Mouse (Mus musculus): Measurements from ENCODE around the gene Ubap2l. TPM values are rescaled to one million over a fixed set of nuclear protein-coding genes. Genes with fewer than 3 reads are reported as not detected.
A peak's percentile ranks its signal among the peaks of the same experiment; 100 is the strongest.

Gene Ubap2l
- polyA plus RNA-seq, 1 experiment = 11.4 TPM

- no peak overlapping the region for H3K4me3 ChIP-seq (replicated peaks)
- no peaks in the 10 kb centered on the region for H3K9me3 ChIP-seq (ENCODE audit: control insufficient read depth, low read length)
- H3K27me3 ChIP-seq (ENCODE audit: control insufficient read depth) = peaks cover 49% of the 10 kb centered on the region
- peaks cover 8% of the 10 kb centered on the region for H3K4me1 ChIP-seq (ENCODE audit: control insufficient read depth)
- H3K36me3 ChIP-seq (ENCODE audit: control insufficient read depth) = no peaks in the 10 kb centered on the region
- TF ChIP-seq GATA1 (IDR thresholded peaks at IDR 0.05; ENCODE audit: low read length) = no peak
- no peak for TF ChIP-seq TAL1 (IDR thresholded peaks at IDR 0.05; ENCODE audit: low read length)
Measured at GRCm38 (mm10) chr3:89965557-89965956, 86.9 kb downstream of the Ubap2l start.

DNA sequence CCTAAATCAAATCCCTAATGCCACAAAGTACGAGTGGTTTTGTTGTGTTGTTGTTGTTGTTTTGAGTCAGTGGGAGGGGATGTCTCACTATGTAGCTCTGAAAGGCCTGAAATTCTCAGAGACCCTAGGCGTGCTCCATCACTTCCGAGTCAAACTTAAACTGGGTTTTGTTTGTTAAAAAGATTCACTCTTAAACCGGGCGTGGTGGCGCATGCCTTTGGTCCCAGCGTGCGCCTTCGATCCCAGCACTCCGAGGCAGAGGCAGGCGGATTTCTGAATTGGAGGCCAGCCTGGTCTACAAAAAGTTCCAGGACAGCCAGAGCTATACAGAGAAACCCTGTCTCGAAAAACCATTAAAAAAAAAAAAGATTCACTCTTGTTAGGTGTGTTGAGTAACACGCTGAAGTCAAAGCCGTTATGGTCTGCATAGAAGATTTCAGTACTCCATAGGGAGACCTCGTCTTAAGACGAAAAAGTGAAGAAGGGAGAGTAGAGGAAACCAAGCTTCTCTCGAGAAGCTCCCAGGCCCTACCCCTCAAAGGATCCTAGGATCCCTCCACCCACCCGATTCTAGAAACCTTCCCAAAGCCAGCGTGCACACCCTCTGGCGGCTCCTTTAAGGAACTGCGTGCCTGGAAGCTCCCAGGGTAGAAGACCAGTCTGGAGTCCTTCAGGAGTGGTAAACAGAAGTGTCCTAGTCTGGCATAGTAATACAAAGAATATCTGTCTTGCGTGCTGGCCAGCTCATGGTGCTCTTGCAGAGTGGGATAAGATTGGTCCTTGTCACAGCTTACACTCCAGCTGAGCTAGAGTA, 88.3 kb downstream of the Ubap2l start:
- no peak for TF ChIP-seq GATA1 (IDR thresholded peaks at IDR 0.05; ENCODE audit: low read length)
- TF ChIP-seq TAL1 (IDR thresholded peaks at IDR 0.05; ENCODE audit: low read length) = no peak
- Histone ChIP-seq H3K9me3 (ENCODE audit: control insufficient read depth, low read length) (no peaks in the 10 kb centered on the region), H3K36me3 (ENCODE audit: control insufficient read depth) (no peaks in the 10 kb centered on the region), H3K4me3 (replicated peaks) (peak overlapping the region; percentile 46), H3K4me1 (ENCODE audit: control insufficient read depth) (peaks cover 14% of the 10 kb centered on the region), H3K27me3 (ENCODE audit: control insufficient read depth) (peaks cover 64% of the 10 kb centered on the region)

- peaks cover 66% of the 10 kb centered on the region for H3K27me3 ChIP-seq (ENCODE audit: control insufficient read depth)
Measured at GRCm38 (mm10) chr3:89963221-89963763, 89.1 kb downstream of the Ubap2l start, which contains the start of gene Atp8b2. TSS of gene Atp8b2 (minus strand) at chr3:89963508.

DNA sequence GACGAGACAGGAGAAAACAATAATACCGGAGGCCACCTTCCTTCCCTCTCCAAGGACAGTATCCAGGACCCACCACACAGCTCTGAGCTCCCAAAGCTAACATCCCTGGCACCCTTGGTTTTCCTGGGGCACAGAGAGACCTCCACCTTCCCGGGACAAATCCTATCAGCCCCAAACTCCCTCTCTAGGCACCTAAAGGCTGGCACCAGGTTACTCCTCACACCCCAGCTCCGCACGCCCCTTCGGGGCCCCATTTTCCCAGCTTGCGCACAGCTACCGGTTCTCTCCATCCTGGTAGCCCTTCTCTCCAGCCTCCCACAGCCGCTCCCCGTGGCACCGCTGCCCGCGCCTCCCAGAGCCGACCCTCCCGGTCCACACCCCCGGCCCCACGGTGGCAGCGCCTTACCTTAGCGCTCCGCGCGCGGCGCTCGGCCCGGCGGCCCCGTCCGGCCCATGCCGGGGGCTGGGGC, 89.6 kb downstream of the Ubap2l start:
- TF ChIP-seq GATA1 (IDR thresholded peaks at IDR 0.05; ENCODE audit: low read length) (no peak), TAL1 (IDR thresholded peaks at IDR 0.05; ENCODE audit: low read length) (no peak)
- Histone ChIP-seq H3K36me3 (ENCODE audit: control insufficient read depth) (no peaks in the 10 kb centered on the region; the same call in 1 of the 2 replicates), H3K27me3 (ENCODE audit: control insufficient read depth) (peaks cover 66% of the 10 kb centered on the region), H3K9me3 (ENCODE audit: control insufficient read depth, low read length) (no peaks in the 10 kb centered on the region), H3K4me1 (ENCODE audit: control insufficient read depth) (peaks cover 14% of the 10 kb centered on the region), H3K4me3 (replicated peaks) (peak overlapping the region; percentile 46)

More at GRCm38 (mm10) chr3:89963221-89963763, 89.1 kb downstream of the Ubap2l start, which contains the start of gene Atp8b2:
- peaks cover 14% of the 10 kb centered on the region for H3K4me1 ChIP-seq (ENCODE audit: control insufficient read depth)
- H3K9me3 ChIP-seq (ENCODE audit: control insufficient read depth, low read length) = no peaks in the 10 kb centered on the region
- no peaks in the 10 kb centered on the region; the same call in 1 of the 2 replicates for H3K36me3 ChIP-seq (ENCODE audit: control insufficient read depth)
- TF ChIP-seq GATA1 (IDR thresholded peaks at IDR 0.05; ENCODE audit: low read length) (no peak), TAL1 (IDR thresholded peaks at IDR 0.05; ENCODE audit: low read length) (no peak)
- peak within 1 kb of the TSS; percentile 46 for H3K4me3 ChIP-seq (replicated peaks)

- TF ChIP-seq GATA1 (IDR thresholded peaks at IDR 0.05; ENCODE audit: low read length) = no peak
- TF ChIP-seq TAL1 (IDR thresholded peaks at IDR 0.05; ENCODE audit: low read length) = no peak
- peak overlapping the region; percentile 46 for H3K4me3 ChIP-seq (replicated peaks)
Measured at GRCm38 (mm10) chr3:89962059-89962750, 90.2 kb downstream of the Ubap2l start.

DNA sequence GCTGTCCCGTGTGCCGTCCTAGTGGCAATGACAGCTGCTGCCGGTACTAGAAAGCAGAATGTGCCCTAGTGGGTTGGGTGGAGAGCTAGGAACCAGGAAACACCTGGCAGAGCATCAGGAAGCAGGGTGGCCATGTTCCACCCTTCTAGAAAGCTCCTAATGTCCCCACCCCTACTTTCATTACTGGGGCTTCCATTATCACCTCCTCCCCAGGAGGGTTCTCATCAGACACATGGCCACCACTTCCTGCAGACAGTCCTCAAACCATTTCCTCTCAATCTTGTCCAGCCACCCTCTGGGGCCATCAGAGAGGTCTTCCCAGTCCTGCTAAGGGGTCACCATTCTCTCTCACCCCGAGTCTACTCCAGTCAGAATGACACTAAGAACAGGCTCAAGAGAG, 91.0 kb downstream of the Ubap2l start:
- Histone ChIP-seq H3K4me1 (ENCODE audit: control insufficient read depth) (peaks cover 14% of the 10 kb centered on the region), H3K36me3 (ENCODE audit: control insufficient read depth) (no peaks in the 10 kb centered on the region; the same call in 1 of the 2 replicates), H3K4me3 (replicated peaks) (no peak overlapping the region), H3K9me3 (ENCODE audit: control insufficient read depth, low read length) (no peaks in the 10 kb centered on the region), H3K27me3 (ENCODE audit: control insufficient read depth) (peaks cover 66% of the 10 kb centered on the region)
- no peak for TF ChIP-seq GATA1 (IDR thresholded peaks at IDR 0.05; ENCODE audit: low read length)
- no peak for TF ChIP-seq TAL1 (IDR thresholded peaks at IDR 0.05; ENCODE audit: low read length)

More at GRCm38 (mm10) chr3:89962059-89962750, 90.2 kb downstream of the Ubap2l start:
- Histone ChIP-seq H3K27me3 (ENCODE audit: control insufficient read depth) (peaks cover 66% of the 10 kb centered on the region), H3K9me3 (ENCODE audit: control insufficient read depth, low read length) (no peaks in the 10 kb centered on the region), H3K4me1 (ENCODE audit: control insufficient read depth) (peaks cover 14% of the 10 kb centered on the region), H3K36me3 (ENCODE audit: control insufficient read depth) (no peaks in the 10 kb centered on the region; the same call in 1 of the 2 replicates)

- Histone ChIP-seq H3K36me3 (ENCODE audit: control insufficient read depth) (no peaks in the 10 kb centered on the region; the same call in 1 of the 2 replicates), H3K4me1 (ENCODE audit: control insufficient read depth) (peaks cover 14% of the 10 kb centered on the region), H3K27me3 (ENCODE audit: control insufficient read depth) (peaks cover 65% of the 10 kb centered on the region), H3K9me3 (ENCODE audit: control insufficient read depth, low read length) (no peaks in the 10 kb centered on the region), H3K4me3 (replicated peaks) (peak overlapping the region; percentile 43)
- TF ChIP-seq TAL1 (IDR thresholded peaks at IDR 0.05; ENCODE audit: low read length) (no peak), GATA1 (IDR thresholded peaks at IDR 0.05; ENCODE audit: low read length) (no peak)
Measured at GRCm38 (mm10) chr3:89960469-89960868, 92.0 kb downstream of the Ubap2l start.

DNA sequence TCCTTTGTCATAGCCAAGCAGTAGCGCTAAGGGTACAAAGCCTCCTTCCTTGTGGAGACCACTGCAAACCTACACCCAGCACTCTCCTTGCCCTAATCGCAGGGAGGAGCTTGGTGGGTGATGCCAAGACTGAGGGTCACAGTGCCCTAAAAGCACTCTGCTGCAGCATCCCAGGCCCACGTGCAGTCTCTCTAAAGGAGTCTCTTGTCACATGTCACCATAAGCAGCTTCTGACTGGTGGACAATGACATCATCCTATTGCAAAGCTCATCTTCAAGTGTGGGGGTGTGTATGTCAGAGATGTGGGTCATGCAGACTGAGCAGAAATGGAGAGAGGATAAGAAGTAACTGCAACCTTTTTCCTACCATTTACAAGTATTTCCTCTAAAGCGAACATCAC, 93.0 kb downstream of the Ubap2l start:
- Histone ChIP-seq H3K9me3 (ENCODE audit: control insufficient read depth, low read length) (no peaks in the 10 kb centered on the region), H3K27me3 (ENCODE audit: control insufficient read depth) (peaks cover 59% of the 10 kb centered on the region), H3K36me3 (ENCODE audit: control insufficient read depth) (no peaks in the 10 kb centered on the region; the same call in 1 of the 2 replicates), H3K4me3 (replicated peaks) (no peak overlapping the region), H3K4me1 (ENCODE audit: control insufficient read depth) (peaks cover 14% of the 10 kb centered on the region)
- TF ChIP-seq TAL1 (IDR thresholded peaks at IDR 0.05; ENCODE audit: low read length) = no peak
- no peak for TF ChIP-seq GATA1 (IDR thresholded peaks at IDR 0.05; ENCODE audit: low read length)

Measured in erythroblast, embryonic 14.5 days (primary cell).